Mouse (Mus musculus) left cerebral cortex, adult 2 months (tissue): ENCODE measurements around the gene Exoc4. TPM values are rescaled to one million over a fixed set of nuclear protein-coding genes. Genes with fewer than 3 reads are reported as not detected.

Source experiments
- DNase-seq, 2 experiments: peaks; one replicate each; pipeline ENCODE4 v3.0.0; 2021 to 2022; ENCODE audit warnings: low spot score in 2 of 2, mixed read lengths in 1 of 2; ENCODE audit errors: extremely low spot score in 1 of 2
- H3K27ac ChIP-seq: fragments of 200-600 bp; 2 replicates; pipeline ENCODE4 v1.8.1; 2022
- H3K4me3 ChIP-seq: fragments of 200-600 bp; 2 replicates; pipeline ENCODE4 v1.8.1; 2022
- CTCF ChIP-seq: fragments of 200-600 bp; IDR thresholded peaks from 2 replicates; pipeline ENCODE4 v1.8.1; 2022; ENCODE audit warnings: antibody characterized with exemption, mild to moderate bottlenecking, moderate library complexity
- intact Hi-C: fragments of 180-260 bp; cut with DNase I; formaldehyde crosslinking; loops from one replicate; pipeline ENCODE4 v1.15.1; 2025
- total RNA-seq, 2 experiments: library from RNA; stranded (reverse); gene quantifications; 2 replicates each; pipeline ENCODE4 v1.2.3; 2021

Exoc4 gene
- total RNA-seq, 2 experiments from 2014 or later = 75.6 to 80.2 TPM

- H3K4me3 ChIP-seq = no peak overlapping the region
- DNase-seq = no peak
- H3K27ac ChIP-seq = no peak overlapping the region
- TF ChIP-seq CTCF = no peak
- intact Hi-C loops = no loop called here
These were observed 12.7 kb downstream of the Exoc4 start for GRCm38 (mm10) chr6:33261606-33262005.

- Histone ChIP-seq H3K27ac (no peak overlapping the region), H3K4me3 (no peak overlapping the region)
- intact Hi-C loops = no loop called here
- no peak for DNase-seq
- TF ChIP-seq CTCF = no peak
These were observed 15.1 kb downstream of the Exoc4 start for GRCm38 (mm10) chr6:33263950-33264349.

GRCm38 (mm10) chr6:33264388-33264787 lies 15.5 kb downstream of the Exoc4 start:
- no peak for DNase-seq
- Histone ChIP-seq H3K4me3 (no peak overlapping the region), H3K27ac (no peak overlapping the region)
- TF ChIP-seq CTCF = no peak
- intact Hi-C loops = no loop called here

GRCm38 (mm10) chr6:33267571-33267970 lies 18.7 kb downstream of the Exoc4 start:
- no peak for TF ChIP-seq CTCF

GRCm38 (mm10) chr6:33283523-33283922 lies 34.6 kb downstream of the Exoc4 start:
- Histone ChIP-seq H3K27ac (no peak overlapping the region), H3K4me3 (no peak overlapping the region)
- TF ChIP-seq CTCF = no peak

More at GRCm38 (mm10) chr6:33267571-33267970, 18.7 kb downstream of the Exoc4 start:
- H3K4me3 ChIP-seq = no peak overlapping the region
- intact Hi-C loops = no loop called here
- DNase-seq = no peak
- H3K27ac ChIP-seq = no peak overlapping the region

GRCm38 (mm10) chr6:33283936-33284335 lies 35.1 kb downstream of the Exoc4 start:
- no peak overlapping the region for H3K27ac ChIP-seq
- TF ChIP-seq CTCF = no peak
- no peak for DNase-seq
- intact Hi-C loops = no loop called here
- H3K4me3 ChIP-seq = no peak overlapping the region

More at GRCm38 (mm10) chr6:33283523-33283922, 34.6 kb downstream of the Exoc4 start:
- DNase-seq = no peak
- intact Hi-C loops = no loop called here

- no peak for DNase-seq
- Histone ChIP-seq H3K27ac (no peak overlapping the region), H3K4me3 (no peak overlapping the region)
- TF ChIP-seq CTCF = no peak
- intact Hi-C loops = no loop called here
These were observed 37.5 kb downstream of the Exoc4 start for GRCm38 (mm10) chr6:33286376-33286775.

GRCm38 (mm10) chr6:33294626-33295025 lies 45.7 kb downstream of the Exoc4 start:
- no peak overlapping the region for H3K27ac ChIP-seq
- DNase-seq = no peak
- TF ChIP-seq CTCF = no peak
- intact Hi-C loops = no loop called here
- H3K4me3 ChIP-seq = no peak overlapping the region

GRCm38 (mm10) chr6:33297566-33297965 lies 48.7 kb downstream of the Exoc4 start:
- Histone ChIP-seq H3K27ac (no peak overlapping the region), H3K4me3 (no peak overlapping the region)
- intact Hi-C loops = no loop called here
- TF ChIP-seq CTCF = peak; percentile 46
- no peak for DNase-seq

GRCm38 (mm10) chr6:33298768-33299167 lies 49.9 kb downstream of the Exoc4 start:
- DNase-seq = no peak
- intact Hi-C loops = no loop called here
- no peak overlapping the region for H3K27ac ChIP-seq

GRCm38 (mm10) chr6:33305996-33306395 lies 57.1 kb downstream of the Exoc4 start:
- no peak overlapping the region for H3K4me3 ChIP-seq
- DNase-seq = no peak
- H3K27ac ChIP-seq = no peak overlapping the region
- TF ChIP-seq CTCF = no peak
- intact Hi-C loops = no loop called here

More at GRCm38 (mm10) chr6:33298768-33299167, 49.9 kb downstream of the Exoc4 start:
- H3K4me3 ChIP-seq = no peak overlapping the region
- no peak for TF ChIP-seq CTCF

GRCm38 (mm10) chr6:33308646-33309045 lies 59.8 kb downstream of the Exoc4 start:
- DNase-seq = no peak

GRCm38 (mm10) chr6:33310486-33310885 lies 61.6 kb downstream of the Exoc4 start:
- Histone ChIP-seq H3K4me3 (no peak overlapping the region), H3K27ac (no peak overlapping the region)
- no peak for TF ChIP-seq CTCF
- intact Hi-C loops = no loop called here
- DNase-seq = no peak

More at GRCm38 (mm10) chr6:33308646-33309045, 59.8 kb downstream of the Exoc4 start:
- intact Hi-C loops = no loop called here
- Histone ChIP-seq H3K27ac (no peak overlapping the region), H3K4me3 (no peak overlapping the region)
- TF ChIP-seq CTCF = no peak
